Mouse (Mus musculus) MEL (cell line): ENCODE measurements around the gene 9930111J21Rik2. TPM values are rescaled to one million over a fixed set of nuclear protein-coding genes. Genes with fewer than 3 reads are reported as not detected.
A peak's percentile ranks its signal among the peaks of the same experiment; 100 is the strongest.

Experiments
- DNase-seq: peaks from one replicate; pipeline ENCODE4 v3.0.0; 2011; ENCODE audit warnings: low read depth, low spot score
- H3K27ac ChIP-seq: 2 replicates; pipeline ENCODE4 v1.5.1; 2012; ENCODE audit warnings: low read depth, mild to moderate bottlenecking, control low read depth, low read length, moderate library complexity; ENCODE audit not compliant: control insufficient read depth
- H3K27me3 ChIP-seq, 2 experiments: fragments of 150-350 bp in 1 of 2; sonication (generic) in 1 of 2; 2 replicates each; pipeline ENCODE4 v1.6.1; 2012; ENCODE audit warnings: low read length in 2 of 2, mild to moderate bottlenecking in 2 of 2, improper control_type of control experiment in 1 of 2, moderate library complexity in 1 of 2; ENCODE audit not compliant: insufficient read depth in 2 of 2, control insufficient read depth in 1 of 2
- H3K36me3 ChIP-seq, 2 experiments: 2 replicates each; pipeline ENCODE4 v1.6.1; 2012 to 2014; ENCODE audit warnings: low read length in 2 of 2, improper control_type of control experiment in 1 of 2, inconsistent platforms in 1 of 2, mild to moderate bottlenecking in 1 of 2; ENCODE audit not compliant: insufficient read depth in 2 of 2, control insufficient read depth in 1 of 2
- H3K4me1 ChIP-seq, 2 experiments: fragments of 150-350 bp in 1 of 2; sonication (generic) in 1 of 2; 2 replicates each; pipeline ENCODE4 v1.6.1; 2012; ENCODE audit warnings: low read length in 2 of 2, improper control_type of control experiment in 1 of 2, mild to moderate bottlenecking in 1 of 2; ENCODE audit not compliant: insufficient read depth in 2 of 2, control insufficient read depth in 1 of 2
- H3K4me3 ChIP-seq, 2 experiments: fragments of 150-350 bp in 1 of 2; sonication (generic) in 1 of 2; 2 replicates each; pipeline ENCODE4 v1.5.1; 2012; ENCODE audit warnings: low read depth in 2 of 2, low read length in 2 of 2, mild to moderate bottlenecking in 2 of 2, moderate library complexity in 2 of 2, control low read depth in 1 of 2, improper control_type of control experiment in 1 of 2; ENCODE audit not compliant: control insufficient read depth in 1 of 2, insufficient read depth in 1 of 2
- H3K79me2 ChIP-seq: 2 replicates; pipeline ENCODE4 v1.6.1; 2012; ENCODE audit warnings: mild to moderate bottlenecking, low read length, moderate library complexity; ENCODE audit not compliant: control insufficient read depth, poor library complexity, insufficient read depth
- H3K9ac ChIP-seq: 2 replicates; pipeline ENCODE4 v1.6.1; 2012; ENCODE audit warnings: low read depth, mild to moderate bottlenecking, control low read depth, low read length, moderate library complexity; ENCODE audit not compliant: control insufficient read depth, poor library complexity, severe bottlenecking
- H3K9me3 ChIP-seq: fragments of 150-350 bp; sonication (generic); replicated peaks from 2 replicates; pipeline ENCODE4 v1.6.1; 2012; ENCODE audit warnings: mild to moderate bottlenecking, low read length, improper control_type of control experiment, moderate library complexity; ENCODE audit not compliant: insufficient read depth
- CTCF ChIP-seq, 3 experiments: IDR thresholded peaks in 2 of 3; conservative IDR thresholded peaks in 1 of 3; 2 replicates each; pipeline ENCODE4 v1.5.1; 2011 to 2012; ENCODE audit warnings: low read length in 3 of 3, low read depth in 2 of 3, mild to moderate bottlenecking in 2 of 3, improper control_type of control experiment in 1 of 3, inconsistent platforms in 1 of 3, mixed read lengths in 1 of 3, moderate library complexity in 1 of 3; ENCODE audit not compliant: control insufficient read depth in 1 of 3, insufficient read depth in 1 of 3, poor library complexity in 1 of 3, severe bottlenecking in 1 of 3
- E2F4 ChIP-seq: IDR thresholded peaks from 2 replicates; pipeline ENCODE4 v1.6.1; 2011; ENCODE audit warnings: low read depth, low read length, improper control_type of control experiment, borderline replicate concordance
- ELF1 ChIP-seq: IDR thresholded peaks from 2 replicates; pipeline ENCODE4 v1.6.1; 2014; ENCODE audit warnings: low read depth, mild to moderate bottlenecking, inconsistent platforms, low read length, improper control_type of control experiment, moderate library complexity
- EP300 ChIP-seq, 2 experiments: IDR thresholded peaks; 2 replicates each; pipeline ENCODE4 v1.6.1; 2011; ENCODE audit warnings: improper control_type of control experiment in 2 of 2, low read length in 2 of 2, low read depth in 1 of 2, mild to moderate bottlenecking in 1 of 2
- GABPA ChIP-seq: IDR thresholded peaks from 2 replicates; pipeline ENCODE4 v1.6.1; 2012; ENCODE audit warnings: low read depth, mild to moderate bottlenecking, inconsistent platforms, low read length, improper control_type of control experiment, moderate library complexity
- JUND ChIP-seq: IDR thresholded peaks from 2 replicates; pipeline ENCODE4 v1.6.1; 2011; ENCODE audit warnings: low read depth, mild to moderate bottlenecking, improper control_type of control experiment, low read length
- MAX ChIP-seq: IDR thresholded peaks from 2 replicates; pipeline ENCODE4 v1.6.1; 2011; ENCODE audit warnings: low read length, improper control_type of control experiment
- MEF2A ChIP-seq: IDR thresholded peaks from 2 replicates; pipeline ENCODE4 v1.6.1; 2014; ENCODE audit warnings: low read depth, mild to moderate bottlenecking, inconsistent platforms, low read length, improper control_type of control experiment; ENCODE audit not compliant: poor library complexity, insufficient replicate concordance, severe bottlenecking; ENCODE audit errors: extremely low read depth
- MXI1 ChIP-seq: IDR thresholded peaks from 2 replicates; pipeline ENCODE4 v1.6.1; 2011; ENCODE audit warnings: mild to moderate bottlenecking, low read depth, low read length, improper control_type of control experiment
- MYC ChIP-seq: IDR thresholded peaks from 2 replicates; pipeline ENCODE4 v1.6.1; 2011; ENCODE audit warnings: low read depth, mild to moderate bottlenecking, low read length, improper control_type of control experiment, moderate library complexity
- NELFE ChIP-seq: IDR thresholded peaks from 2 replicates; pipeline ENCODE4 v1.6.1; 2011; ENCODE audit warnings: low read depth, low read length, improper control_type of control experiment
- POLR2A ChIP-seq, 2 experiments: IDR thresholded peaks; 2 replicates each; pipeline ENCODE4 v1.6.1; 2011 to 2012; ENCODE audit warnings: low read length in 2 of 2, mild to moderate bottlenecking in 2 of 2, control low read depth in 1 of 2, improper control_type of control experiment in 1 of 2, low read depth in 1 of 2, moderate library complexity in 1 of 2; ENCODE audit not compliant: control insufficient read depth in 1 of 2, insufficient read depth in 1 of 2, poor library complexity in 1 of 2
- POLR2AphosphoS2 ChIP-seq: IDR thresholded peaks from 2 replicates; pipeline ENCODE4 v1.6.1; 2011; ENCODE audit warnings: low read length, improper control_type of control experiment
- POLR2AphosphoS5 ChIP-seq: IDR thresholded peaks from 2 replicates; pipeline ENCODE4 v1.6.1; 2012; ENCODE audit warnings: low read depth, borderline replicate concordance, mild to moderate bottlenecking, inconsistent platforms, low read length, moderate library complexity, mixed read lengths
- RCOR1 ChIP-seq: IDR thresholded peaks from 2 replicates; pipeline ENCODE4 v1.6.1; 2012; ENCODE audit warnings: low read depth, mild to moderate bottlenecking, inconsistent platforms, low read length, improper control_type of control experiment
- SMC3 ChIP-seq: IDR thresholded peaks from 2 replicates; pipeline ENCODE4 v1.6.1; 2011; ENCODE audit warnings: low read depth, low read length, improper control_type of control experiment
- TBP ChIP-seq: IDR thresholded peaks from 2 replicates; pipeline ENCODE4 v1.8.0; 2011; ENCODE audit warnings: low read depth, low read length, improper control_type of control experiment
- UBTF ChIP-seq: IDR thresholded peaks from 2 replicates; pipeline ENCODE4 v1.6.1; 2012; ENCODE audit warnings: low read depth, mild to moderate bottlenecking, inconsistent platforms, low read length, improper control_type of control experiment, moderate library complexity, borderline replicate concordance; ENCODE audit not compliant: insufficient read depth
- ZC3H11A ChIP-seq: IDR thresholded peaks from 2 replicates; pipeline ENCODE4 v1.6.1; 2012; ENCODE audit warnings: low read depth, mild to moderate bottlenecking, inconsistent platforms, low read length, improper control_type of control experiment
- ZKSCAN1 ChIP-seq: IDR thresholded peaks from 2 replicates; pipeline ENCODE4 v1.6.1; 2012; ENCODE audit warnings: low read depth, mild to moderate bottlenecking, inconsistent platforms, low read length, improper control_type of control experiment, moderate library complexity
- ZNF384 ChIP-seq: IDR thresholded peaks from 2 replicates; pipeline ENCODE4 v1.6.1; 2012; ENCODE audit warnings: low read depth, mild to moderate bottlenecking, inconsistent platforms, low read length, improper control_type of control experiment
- polyA plus RNA-seq, 2 experiments: library from polyadenylated mRNA; stranded (reverse) in 1 of 2; unstranded in 1 of 2; fragments of >175 nt in 1 of 2; fragments of >200 nt in 1 of 2; gene quantifications; 2 replicates each; pipeline versions ENCODE4 v1.2.1 to v1.2.4; 2012; ENCODE audit warnings: low replicate concordance in 2 of 2, low read depth in 1 of 2; ENCODE audit not compliant: insufficient read length in 2 of 2, insufficient read depth in 1 of 2, missing spikeins in 1 of 2
- total RNA-seq: library from RNA; depleted of rRNA; stranded (reverse); fragments of 300-350 nt; gene quantifications from 2 replicates; pipeline ENCODE4 v1.2.3, GENCODE M21; 2012

Gene 9930111J21Rik2
- total and polyA plus RNA-seq, 3 experiments, result 0.04 to 0.08 TPM; not detected in 1

DNA sequence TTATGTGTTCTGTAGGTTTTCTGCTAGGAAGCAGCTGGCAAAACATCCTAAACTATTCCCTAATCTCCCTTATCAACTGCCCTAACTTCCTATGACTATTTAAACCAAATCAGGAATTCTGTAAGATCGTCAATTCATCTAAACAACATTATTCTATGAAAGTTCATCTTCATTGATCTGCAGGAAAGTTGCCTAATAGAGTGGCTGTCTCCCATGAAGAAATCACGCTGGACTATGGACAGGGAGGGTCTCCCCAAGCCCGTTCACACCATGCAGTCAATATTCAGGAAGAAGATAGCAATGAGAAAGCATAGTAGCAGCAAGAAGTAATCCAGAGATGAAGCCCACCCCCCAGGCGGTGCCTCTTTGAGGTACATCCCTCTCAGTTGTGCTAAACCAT is 40.1 kb upstream of the 9930111J21Rik2 start:
- no peaks in the 10 kb centered on the region for H3K79me2 ChIP-seq
- no peaks in the 10 kb centered on the region for H3K9me3 ChIP-seq
- no peak for DNase-seq
- peaks cover 51% of the 10 kb centered on the region in 2 experiments for H3K4me1 ChIP-seq
- H3K36me3 ChIP-seq, result peaks cover 6 to 60% of the 10 kb centered on the region in 2 experiments; a peak in 3 of 4 replicates
- no peak overlapping the region for H3K9ac ChIP-seq
- H3K4me3 ChIP-seq, result no peak overlapping the region
- no peaks in the 10 kb centered on the region for H3K27me3 ChIP-seq
- TF ChIP-seq ZC3H11A (no peak), E2F4 (no peak), ELF1 (no peak), POLR2A (IDR thresholded peaks at IDR 0.05; ENCODE audit: control insufficient read depth in 1 of 2, insufficient read depth in 1 of 2, low read depth in 1 of 2, low read length in 2 of 2, poor library complexity in 1 of 2) (no peak), MAX (no peak), GABPA (no peak), ZNF384 (no peak), CTCF (IDR thresholded peaks at IDR 0.05 in 2 of 3, conservative IDR thresholded peaks at IDR 0.05 in 1 of 3; ENCODE audit: control insufficient read depth in 1 of 3, insufficient read depth in 1 of 3, low read depth in 2 of 3, low read length in 3 of 3, poor library complexity in 1 of 3, severe bottlenecking in 1 of 3) (no peak), ZKSCAN1 (no peak), EP300 (IDR thresholded peaks at IDR 0.05; ENCODE audit: low read depth in 1 of 2, low read length in 2 of 2) (no peak), MEF2A (no peak), RCOR1 (no peak), POLR2AphosphoS2 (no peak), SMC3 (no peak)
- no peak overlapping the region for H3K27ac ChIP-seq

- Histone ChIP-seq H3K4me3 (no peak overlapping the region), H3K36me3 (peaks cover 6 to 63% of the 10 kb centered on the region in 2 experiments; a peak in 3 of 4 replicates), H3K4me1 (peaks cover 54 to 55% of the 10 kb centered on the region in 2 experiments), H3K9me3 (no peaks in the 10 kb centered on the region)
- no peak for DNase-seq
- TF ChIP-seq UBTF (no peak), ZNF384 (no peak), MXI1 (no peak), MYC (no peak), RCOR1 (no peak), EP300 (IDR thresholded peaks at IDR 0.05; ENCODE audit: low read depth in 1 of 2, low read length in 2 of 2) (no peak), MAX (no peak), POLR2A (IDR thresholded peaks at IDR 0.05; ENCODE audit: control insufficient read depth in 1 of 2, insufficient read depth in 1 of 2, low read depth in 1 of 2, low read length in 2 of 2, poor library complexity in 1 of 2) (no peak), ZKSCAN1 (no peak), NELFE (no peak), POLR2AphosphoS5 (no peak), JUND (no peak), E2F4 (no peak), TBP (no peak)
- TF ChIP-seq, all 39 proteins: peak for 0
- no peak overlapping the region for H3K9ac ChIP-seq
- H3K27ac ChIP-seq, result peak overlapping the region; percentile 59
- H3K27me3 ChIP-seq, result no peaks in the 10 kb centered on the region
- no peaks in the 10 kb centered on the region; the same call in 1 of the 2 replicates for H3K79me2 ChIP-seq
Observed at GRCm38 (mm10) chr11:49090551-49090950, 39.5 kb upstream of the 9930111J21Rik2 start.
